Mouse (Mus musculus) kidney, adult 2 months (tissue): ENCODE measurements at regions not wholly inside any gene's neighbourhood (a gene's known extent, or its start where the extent isn't known, plus 50 kb on each side); places are given as distances from the start of the nearest gene placed in this dataset.

Source experiments
- CTCF ChIP-seq: fragments of 200-500 bp; conservative IDR thresholded peaks from 2 replicates; pipeline ENCODE4 v1.5.1; 2011; ENCODE audit warnings: low read depth, mild to moderate bottlenecking, control low read depth, low read length, moderate library complexity, mixed read lengths; ENCODE audit not compliant: insufficient read depth, insufficient read length
- POLR2A ChIP-seq: fragments of 200-500 bp; IDR thresholded peaks from one replicate; pipeline ENCODE4 v1.6.1; 2011; ENCODE audit warnings: low read depth, low read length, control low read depth

DNA sequence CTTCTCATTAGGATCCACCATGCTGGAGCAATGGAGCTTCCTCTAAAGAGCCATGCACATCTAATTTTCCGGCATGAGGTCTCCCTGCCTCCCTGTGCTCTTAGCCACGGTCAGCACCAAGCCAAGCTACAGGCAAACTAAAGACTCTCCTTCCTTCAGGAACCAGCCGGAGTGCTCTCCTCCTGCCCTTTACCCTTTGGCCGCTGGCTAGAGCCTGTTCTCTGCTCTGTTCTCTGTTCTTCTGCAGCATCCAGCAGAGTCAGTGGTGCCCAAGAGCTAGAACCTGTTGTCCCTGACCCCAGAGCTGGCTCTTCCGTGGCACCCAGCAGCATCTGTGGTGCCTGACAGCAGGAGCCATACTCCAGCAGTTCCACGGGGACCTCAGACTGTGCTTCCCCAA, 145.6 kb upstream of the Zfp706 start:
- TF ChIP-seq CTCF (no peak), POLR2A (no peak)
